In the genomic region with DNA sequence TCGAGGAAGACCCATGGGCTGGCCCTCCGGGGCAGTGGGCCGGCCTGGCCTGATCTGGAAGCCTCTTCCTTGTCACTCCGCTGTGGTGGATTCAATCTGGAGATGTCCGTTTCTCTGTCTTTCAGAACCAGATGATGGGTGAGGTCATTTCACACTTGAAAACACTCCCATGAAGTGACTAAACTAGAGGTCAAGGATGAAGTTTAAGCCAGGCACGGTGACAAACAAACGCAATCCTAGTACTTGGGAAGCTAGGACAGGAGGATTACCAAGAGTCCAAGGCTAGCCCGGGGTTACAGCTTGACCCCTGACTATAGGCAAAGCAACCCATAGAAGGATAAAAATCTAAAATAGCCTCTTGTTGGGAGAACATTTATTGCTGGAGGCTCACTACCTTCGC, we compare ENCODE assay signal across 12 mouse cellular contexts. TPM values are rescaled to one million over a fixed set of nuclear protein-coding genes. Genes with fewer than 3 reads are reported as not detected.
DNase-seq lines count a peak whose midpoint lies in the region.
"Had no signal": no experiment of that assay in that cellular context is flagged by ENCODE, and none has a peak within 500 bp of the region (broad histone marks: within the 10 kb centered on the region; RNA-seq: fewer than 3 reads in every experiment).

No protein-coding gene starts in this region.

- DNase-seq in adrenal gland, adult 2 months, result peak; percentile 54
- DNase-seq in adrenal gland, postnatal 4 days (ENCODE audit: low spot score in 2 of 2), result no peak
- peak; percentile 14 for DNase-seq in adrenal gland, postnatal 14 days
- DNase-seq in adrenal gland, postnatal 25 days, result no peak
- peak; percentile 9 for DNase-seq in 3134 (ENCODE audit: extremely low read depth, insufficient read length, low spot score)
- no peak for DNase-seq in layer of hippocampus, adult 11-12 months (ENCODE audit: low spot score)
- DNase-seq: cerebellum, adult 11-12 months; cerebellum, adult 2 months; cerebellum, adult 9-10 months; cerebellum, postnatal 10 days; cerebellum, postnatal 25 days; forebrain, postnatal 0 days had no signal

RNA-seq across cellular contexts. Expression of a gene that starts 27.1 kb away (rescaled TPM):
- total RNA-seq in adrenal gland, adult 2 months (2021), result 10 to 100 TPM; 11.7 to 13.7 TPM
- polyA plus RNA-seq in adrenal gland, adult 2 months (2012; rRNA removed), result 2.5 and 2.7 TPM in 2 replicates
- 10 to 100 TPM; 16.3 to 18.0 TPM for total RNA-seq in adrenal gland, postnatal 4 days (2021)
- total RNA-seq in adrenal gland, postnatal 14 days (2021), result 13.2 and 14.0 TPM in 2 replicates
- total RNA-seq in adrenal gland, postnatal 25 days (2021), result 13.7 and 17.9 TPM in 2 replicates

Comparison
In these comparisons a context has a peak if more than half of its experiments do, and no peak if none do; other contexts are left out.
1. DNase-seq: peak in adrenal gland, adult 2 months (single experiment), adrenal gland, postnatal 14 days (single experiment) and 3134 (single experiment); none in adrenal gland, postnatal 4 days (0 of 2), adrenal gland, postnatal 25 days (single experiment) and layer of hippocampus, adult 11-12 months (single experiment).